Mouse (Mus musculus) CH12.LX (cell line): Measurements from ENCODE around the gene Ctdsp1.

Experiments used
- BHLHE40 ChIP-seq: IDR thresholded peaks from 2 replicates; pipeline ENCODE4 v1.6.1; 2011; ENCODE audit warnings: mild to moderate bottlenecking, low read depth, low read length, improper control_type of control experiment
- EP300 ChIP-seq: IDR thresholded peaks from 2 replicates; pipeline ENCODE4 v1.6.1; 2011; ENCODE audit warnings: low read length, improper control_type of control experiment
- ZC3H11A ChIP-seq: IDR thresholded peaks from 2 replicates; pipeline ENCODE4 v1.6.1; 2012; ENCODE audit warnings: low read depth, mild to moderate bottlenecking, inconsistent platforms, low read length, improper control_type of control experiment

DNA sequence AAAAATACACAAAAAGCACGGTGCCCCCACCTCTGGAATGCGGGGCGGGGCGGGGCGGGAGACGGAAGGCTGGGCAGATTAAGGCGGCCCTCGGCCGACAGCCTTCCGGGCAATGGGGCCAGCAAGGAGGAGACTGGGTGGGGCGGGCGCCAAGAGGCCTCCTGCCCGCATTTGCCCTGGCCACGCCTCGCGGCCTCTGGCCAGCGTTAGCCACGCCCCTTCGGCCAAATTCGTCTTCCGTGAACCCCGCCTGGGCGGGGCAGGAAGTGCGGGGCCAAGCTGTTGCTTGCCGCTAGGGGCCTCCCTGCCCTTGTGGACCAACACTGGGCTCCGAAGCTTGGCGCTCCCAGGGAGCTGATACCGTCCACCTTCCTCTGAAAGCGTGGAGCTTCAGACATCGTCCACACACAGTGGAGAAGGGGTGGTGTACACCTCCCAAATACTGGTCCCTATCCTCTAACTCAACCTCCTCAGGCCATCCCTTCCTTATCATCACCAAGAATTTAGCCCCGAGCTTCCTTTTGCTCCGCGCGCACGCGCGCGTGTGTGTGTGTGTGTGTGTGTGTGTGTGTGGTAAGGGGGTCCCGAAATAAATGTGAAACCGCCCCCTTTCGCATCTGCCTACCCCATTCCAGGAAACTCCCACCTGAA is 6.1 kb downstream of the Ctdsp1 start:
- TF ChIP-seq EP300 = no peak
- no peak for TF ChIP-seq ZC3H11A
- no peak for TF ChIP-seq BHLHE40
